Mouse (Mus musculus): ENCODE data around the gene Cpsf2.
"Not testable (repeated sequence)": the region's sequence is repeated elsewhere in the genome, so short reads cannot be mapped to it uniquely, and the experiment has no call there.

The Cpsf2 gene

DNA sequence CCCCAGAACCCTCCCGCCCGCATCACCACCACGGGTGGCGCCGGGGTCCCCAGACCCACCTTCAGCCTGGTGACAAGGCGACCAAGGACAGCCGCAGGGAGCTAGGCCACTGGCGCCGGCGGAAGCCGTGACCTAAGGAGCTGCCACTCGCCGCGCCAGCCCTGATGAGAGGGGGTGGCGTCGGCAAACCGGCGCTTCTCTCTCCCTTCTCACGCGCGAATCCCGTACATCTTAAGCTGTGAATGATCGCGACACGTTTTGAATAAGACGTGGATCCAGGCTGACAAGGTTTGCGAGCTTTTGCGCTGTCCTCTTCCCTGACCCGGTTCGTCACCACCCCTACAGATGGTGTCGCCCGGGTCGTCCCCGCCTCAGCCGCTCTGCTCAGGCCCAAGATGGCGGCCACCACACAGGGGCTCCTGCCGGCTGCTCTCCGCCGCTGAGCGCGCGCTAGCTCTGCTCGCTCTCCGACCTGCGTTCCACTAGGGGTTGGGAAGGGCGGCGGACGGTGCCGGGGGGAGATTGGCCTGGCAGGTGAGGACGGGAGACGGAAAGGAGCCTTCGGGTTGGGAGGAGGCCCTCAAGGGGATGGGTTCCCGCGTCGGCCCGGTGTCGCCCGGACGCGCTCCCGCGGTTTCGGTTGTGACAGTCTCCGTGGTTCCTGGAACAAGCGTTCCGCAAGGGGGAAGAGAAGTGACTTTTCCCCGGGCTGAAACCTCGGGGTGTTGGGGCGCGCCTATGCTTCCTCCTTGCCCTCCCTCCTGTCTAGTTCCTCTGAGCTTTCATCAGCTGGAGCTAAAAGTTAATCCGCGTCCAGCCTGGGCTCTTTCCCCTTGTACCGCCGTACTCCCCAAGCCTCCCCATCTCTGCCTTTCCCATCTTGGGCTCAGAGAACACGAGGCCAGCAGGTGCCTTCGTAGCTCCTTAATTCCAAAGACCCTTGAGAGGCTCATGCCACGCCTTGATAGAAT, at the start of gene Cpsf2:
Gene Cpsf2, plus strand, starts transcription at position 388 of the 971 bp plus-strand sequence.
- DNase-seq (ENCODE audit: low spot score) = peak; percentile 72

DNA sequence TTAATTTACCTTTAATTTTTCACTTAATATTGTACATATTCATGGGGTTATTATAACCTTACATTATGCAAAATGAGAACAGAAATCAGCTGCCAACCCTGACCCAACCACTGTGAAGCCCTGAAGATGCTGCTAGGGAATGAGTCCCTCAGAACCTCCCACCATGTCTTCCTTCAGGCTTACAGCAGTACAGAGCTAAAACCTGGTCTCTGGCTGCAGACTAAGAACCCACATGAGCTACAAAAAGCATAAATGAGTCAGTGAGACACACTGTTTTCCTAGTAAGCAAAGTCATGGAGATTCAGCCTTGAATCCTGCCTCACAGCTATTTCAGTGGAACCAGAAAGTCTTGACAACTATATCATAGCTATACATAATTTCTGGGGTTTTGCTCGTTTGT, 47.4 kb upstream of the Cpsf2 start:
- DNase-seq (ENCODE audit: low spot score) = no peak

DNA sequence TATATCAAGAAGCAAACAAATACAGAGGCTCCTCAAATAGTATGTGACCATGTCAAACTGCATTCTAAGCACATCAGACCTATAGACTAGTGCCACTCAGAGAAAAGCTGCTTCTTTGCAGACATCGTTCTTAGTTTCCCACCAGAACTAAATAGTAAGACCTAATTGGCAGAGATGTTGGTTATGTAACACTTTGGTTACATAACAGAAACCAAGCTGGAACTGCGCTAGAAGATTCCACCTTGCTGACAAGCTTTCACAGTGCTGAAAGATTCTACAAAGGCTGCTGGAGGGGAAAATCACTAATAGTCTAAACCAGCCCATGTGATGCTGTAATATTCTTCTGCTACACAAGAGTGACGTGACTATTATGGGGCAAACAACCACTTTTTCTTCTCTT, 40.6 kb upstream of the Cpsf2 start:
- no peak for DNase-seq (ENCODE audit: low spot score)

DNA sequence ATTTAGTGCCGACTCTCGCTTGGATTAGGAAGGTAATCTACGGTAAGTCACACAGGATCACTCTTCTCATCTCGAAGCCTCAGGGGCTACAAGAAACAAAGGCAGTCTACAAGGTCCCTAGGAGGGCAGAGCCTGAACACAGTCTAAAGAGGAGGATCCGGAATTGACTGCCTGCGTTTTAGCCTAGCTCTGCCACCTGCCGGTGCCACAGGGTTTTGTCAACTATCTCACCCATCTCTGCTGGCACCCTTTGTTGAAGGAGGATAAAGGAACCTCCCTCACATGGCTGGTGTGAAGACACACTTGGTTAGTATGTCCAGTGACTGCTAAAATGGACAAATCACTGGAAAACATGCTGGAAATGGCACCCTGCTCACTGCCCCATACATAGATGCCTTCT, 38.2 kb upstream of the Cpsf2 start:
- DNase-seq (ENCODE audit: low spot score) = no peak

DNA sequence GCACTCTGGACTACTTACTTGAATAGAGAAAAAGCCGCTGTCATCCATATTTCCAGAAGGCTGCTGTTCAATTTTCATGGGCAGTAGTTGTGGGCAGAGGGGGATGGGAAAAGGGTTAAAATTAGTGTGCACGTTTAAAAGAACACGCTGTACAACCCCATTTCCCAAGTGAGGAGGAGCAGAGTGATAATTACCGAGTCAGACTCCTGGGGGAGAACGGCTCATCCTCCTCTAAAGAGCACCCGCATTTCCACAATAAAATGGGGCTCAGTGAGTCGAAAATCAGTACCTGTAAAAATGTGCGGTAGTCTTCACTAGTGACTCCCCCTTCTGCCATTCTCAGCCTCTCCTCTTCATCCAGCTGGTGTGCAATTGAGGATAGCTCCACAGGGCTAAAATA, 27.8 kb upstream of the Cpsf2 start:
- no peak for DNase-seq (ENCODE audit: low spot score)

DNA sequence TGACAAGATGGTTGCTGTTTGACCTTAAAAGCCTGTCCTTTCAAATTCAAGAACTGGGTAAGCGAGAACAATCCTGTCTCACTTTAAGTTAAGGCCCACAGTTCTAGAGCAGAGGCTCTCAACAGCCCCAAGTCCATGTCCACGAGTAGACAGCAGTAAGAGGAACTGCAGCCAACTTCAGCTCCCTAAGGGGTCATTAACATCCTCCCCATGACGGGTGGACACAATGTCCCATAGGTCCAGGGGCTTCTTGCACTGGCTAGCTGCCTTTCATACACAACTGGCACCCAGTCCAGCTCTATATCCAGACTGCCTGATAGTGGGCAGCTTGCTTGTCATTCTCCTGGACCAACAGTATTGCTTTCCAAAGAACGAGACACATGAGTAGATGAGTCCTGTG, 27.0 kb upstream of the Cpsf2 start:
- no peak for DNase-seq (ENCODE audit: low spot score)

DNA sequence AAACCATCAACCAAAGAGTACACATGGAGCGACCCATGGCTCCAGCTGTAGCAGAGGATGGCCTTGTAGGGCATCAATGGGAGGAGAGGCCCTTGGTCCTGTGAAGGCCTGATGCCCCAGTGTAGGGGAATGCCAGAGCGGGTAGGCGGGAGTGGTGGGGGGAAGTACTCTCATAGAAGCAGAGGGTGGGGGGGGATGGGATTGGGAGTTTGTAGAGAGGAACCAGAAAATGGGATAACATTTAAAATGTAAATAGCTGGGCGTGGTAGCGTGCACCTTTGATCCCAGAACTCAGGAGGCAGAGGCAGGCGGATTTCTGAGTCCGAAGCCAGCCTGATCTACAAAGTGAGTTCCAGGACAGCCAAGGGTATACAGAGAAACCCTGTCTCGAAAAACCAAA, 20.0 kb upstream of the Cpsf2 start:
- DNase-seq (ENCODE audit: low spot score) = not testable (repeated sequence)

DNA sequence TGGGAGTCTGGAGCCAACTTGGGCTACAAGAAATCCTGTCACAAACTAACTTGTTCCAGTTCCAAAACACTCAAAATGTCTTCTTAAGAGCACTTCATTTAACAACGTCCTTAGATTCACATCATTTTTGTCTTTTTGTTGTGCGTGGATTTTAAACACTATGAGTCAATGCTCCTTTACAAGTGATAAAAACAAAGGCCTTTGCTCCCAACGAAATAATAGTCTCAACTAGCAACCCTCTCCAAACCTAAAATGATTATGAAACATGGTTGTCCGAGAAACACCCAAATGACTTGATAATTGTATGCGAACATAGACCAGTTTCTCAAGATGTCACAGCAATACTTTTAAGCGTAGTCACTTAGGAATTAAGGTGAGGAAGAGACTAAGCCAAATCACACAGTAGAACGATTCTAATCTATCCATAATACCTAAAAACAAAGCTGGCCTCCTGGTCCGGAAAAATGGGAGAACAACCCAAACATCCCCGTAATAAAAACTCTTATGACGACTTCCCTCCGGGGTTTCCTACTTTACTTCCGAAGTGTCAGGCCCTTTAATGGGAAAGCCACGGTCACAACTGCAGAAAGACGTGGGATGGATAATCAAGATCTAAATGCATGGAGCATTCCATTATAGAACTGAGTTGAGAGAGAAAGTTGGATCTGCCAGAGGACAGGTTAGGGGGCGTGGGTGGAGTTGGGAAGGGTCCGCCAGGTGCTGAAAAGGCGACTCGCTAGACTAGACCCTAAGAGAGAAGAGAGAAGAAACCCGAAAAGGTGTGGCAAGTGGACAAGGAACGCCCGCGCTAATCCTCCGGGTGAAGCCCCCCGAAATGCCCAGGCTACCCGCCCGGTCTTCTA, 18.5 kb upstream of the Cpsf2 start:
- peak; percentile 10 for DNase-seq (ENCODE audit: low spot score)

DNA sequence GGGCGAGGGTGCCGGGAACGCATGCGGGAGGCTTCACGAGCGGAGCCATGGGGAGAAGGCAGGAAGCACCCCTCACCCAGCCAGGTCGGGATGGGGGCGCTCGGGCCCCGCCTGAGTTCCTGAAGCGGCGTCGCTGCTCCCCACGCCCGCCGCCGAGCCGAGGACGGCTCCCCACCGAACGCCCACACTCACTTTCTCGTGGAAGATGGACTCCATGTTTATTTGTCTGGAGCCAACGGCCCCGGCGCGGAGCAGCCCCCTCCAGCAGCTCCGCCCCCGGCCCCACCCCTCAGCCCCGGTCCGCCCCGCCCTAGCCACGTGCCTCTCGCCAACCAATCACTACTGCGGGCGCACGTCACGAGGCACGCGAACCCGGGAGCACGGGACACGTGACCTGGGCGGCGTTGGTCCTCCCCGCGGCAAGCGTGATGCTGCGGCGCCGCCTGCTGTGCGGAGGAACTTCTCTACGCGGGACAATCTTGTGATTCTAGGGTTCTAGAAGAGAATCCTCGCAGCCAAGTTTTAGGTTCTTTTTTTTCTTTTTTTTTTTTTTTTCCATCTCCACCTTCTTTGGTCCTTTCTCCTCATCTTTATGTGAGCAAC, 17.7 kb upstream of the Cpsf2 start, which contains the start of gene Atxn3:
Gene Atxn3, minus strand, starts transcription at position 305 of the 603 bp plus-strand sequence.
- DNase-seq (ENCODE audit: low spot score) = peak; percentile 94

DNA sequence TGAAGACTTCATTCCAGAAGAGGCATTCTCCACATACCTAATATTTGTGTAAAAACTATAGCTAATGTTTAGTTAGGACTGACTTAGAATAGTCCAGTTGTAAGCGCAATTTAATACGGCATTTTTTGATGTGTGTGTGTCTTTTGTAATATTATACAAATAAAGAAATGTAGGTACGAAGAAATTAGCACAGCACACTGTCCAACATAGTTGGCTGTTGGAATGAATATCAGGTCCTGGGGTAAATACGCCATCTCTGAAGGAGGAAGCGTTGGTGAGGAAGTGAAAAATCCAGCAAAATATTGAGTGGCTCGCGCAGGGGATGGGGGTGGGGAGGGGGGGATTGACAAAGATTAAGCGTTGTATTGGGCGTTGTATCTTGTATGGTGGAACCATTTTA, 17.2 kb upstream of the Cpsf2 start:
- no peak for DNase-seq (ENCODE audit: low spot score)

DNA sequence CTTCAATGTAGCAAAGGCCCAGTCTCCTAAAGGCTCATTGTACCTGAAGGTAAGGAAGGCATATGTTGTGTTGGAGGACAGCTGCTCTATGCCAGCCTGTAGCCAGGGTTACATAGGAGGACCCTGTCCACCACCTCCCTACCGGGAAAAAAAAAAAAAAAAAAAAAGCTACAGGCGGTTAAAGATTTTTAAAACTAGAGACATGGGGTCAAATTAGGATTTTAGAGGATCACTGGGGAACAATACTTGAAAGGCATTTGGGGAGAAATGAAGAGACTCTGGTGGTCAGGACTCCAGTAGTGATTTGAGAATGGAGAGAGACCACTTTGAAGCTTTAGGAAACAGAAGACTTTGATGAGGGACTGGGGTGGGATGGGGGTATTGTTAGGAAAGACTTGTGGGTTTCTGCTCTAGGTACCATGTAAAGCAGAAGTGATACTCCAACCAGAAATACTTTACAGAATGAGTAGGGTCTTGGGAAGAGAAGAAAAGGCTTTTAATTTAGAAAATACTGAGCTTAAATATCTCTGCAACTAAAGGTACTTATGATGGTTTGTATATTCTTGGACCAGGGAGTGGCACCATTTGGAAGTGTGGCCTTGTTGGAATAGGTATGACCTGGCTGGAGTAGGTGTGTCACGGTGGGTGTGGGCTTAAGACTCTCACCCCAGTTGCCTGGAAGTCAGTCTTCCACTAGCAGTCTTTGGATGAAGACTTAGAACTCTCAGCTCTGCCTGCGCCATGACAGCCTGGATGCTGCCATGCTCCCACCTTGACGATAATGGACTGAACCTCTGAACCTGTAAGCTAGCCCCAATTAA, 16.6 kb upstream of the Cpsf2 start:
- DNase-seq (ENCODE audit: low spot score) = not testable (repeated sequence)

DNA sequence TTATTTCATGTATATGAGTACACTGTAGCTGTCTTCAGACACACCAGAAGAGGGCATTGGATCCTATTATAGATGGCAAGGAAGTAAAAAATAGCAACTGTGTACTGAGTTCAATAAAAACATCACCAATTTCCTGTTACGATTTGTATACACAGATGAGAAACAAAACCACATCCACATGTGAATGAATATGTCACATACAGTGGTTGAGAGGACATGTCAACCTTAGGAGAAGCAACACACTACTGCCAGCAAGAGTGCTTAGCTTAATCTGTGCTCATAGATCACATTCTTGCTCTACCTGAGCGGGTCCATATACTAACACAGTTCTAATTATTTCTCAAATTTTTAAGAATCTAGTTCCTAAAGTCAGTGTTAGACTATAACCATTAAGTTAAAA, 4.5 kb upstream of the Cpsf2 start:
- no peak for DNase-seq (ENCODE audit: low spot score)

DNA sequence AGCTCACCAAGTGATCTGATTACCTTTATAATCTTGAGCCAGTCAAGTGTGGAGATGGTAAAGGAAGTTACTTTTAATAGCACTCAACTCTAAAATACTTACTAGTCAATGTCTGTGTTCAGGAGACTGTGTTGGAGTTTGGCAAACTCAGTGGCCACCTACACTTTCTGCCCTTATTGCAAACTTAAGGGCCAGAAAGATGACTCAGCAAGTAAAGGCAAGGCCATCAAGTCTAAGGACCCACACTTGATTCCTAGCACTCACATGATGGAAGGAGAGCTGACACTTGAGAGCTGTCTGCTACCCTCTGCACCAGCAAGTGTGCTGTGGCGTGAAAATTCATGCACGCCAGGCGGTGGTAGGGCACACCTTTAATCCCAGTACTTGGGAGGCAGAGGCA, 3.6 kb upstream of the Cpsf2 start:
- DNase-seq (ENCODE audit: low spot score) = no peak

DNA sequence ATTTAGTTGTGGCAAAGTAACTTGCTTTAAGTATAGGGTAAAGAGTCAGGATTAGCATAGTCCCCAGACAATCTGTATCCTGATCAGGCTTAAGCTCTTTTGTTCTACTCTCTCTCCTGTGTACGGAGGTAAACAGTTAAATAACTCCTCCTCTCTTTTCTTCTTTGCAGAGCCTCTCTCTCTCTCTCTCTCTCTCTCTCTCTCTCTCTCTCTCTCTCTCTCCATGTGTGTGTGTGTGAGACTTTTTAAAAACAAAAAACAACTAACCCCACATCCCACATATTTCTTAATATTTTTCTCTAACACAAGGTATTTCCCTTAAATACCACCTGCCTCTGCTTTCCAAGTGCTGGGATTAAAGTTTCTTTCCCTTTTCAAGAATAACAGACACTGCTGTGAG, 1.2 kb upstream of the Cpsf2 start:
- no peak for DNase-seq (ENCODE audit: low spot score)

DNA sequence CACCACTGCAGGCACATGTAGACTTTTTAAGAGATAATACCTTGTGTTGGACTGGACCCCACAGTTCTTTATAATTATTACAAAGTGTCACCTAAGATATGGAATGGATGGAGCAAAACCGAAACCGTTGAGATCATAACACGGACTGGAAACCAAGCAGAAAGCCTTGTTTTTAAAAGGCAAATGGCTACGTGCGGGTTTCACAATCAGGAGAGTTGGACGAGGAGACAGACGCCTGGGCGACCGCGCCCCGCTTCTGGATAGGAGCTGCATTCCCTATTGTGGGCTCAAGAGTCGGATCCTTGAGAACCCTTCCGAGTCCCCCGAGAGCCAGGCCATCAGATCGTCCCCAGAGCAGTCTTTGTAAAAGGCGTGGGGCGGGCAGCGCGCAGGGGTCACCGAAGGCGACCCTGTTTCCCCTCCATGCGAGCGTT, 604 bp upstream of the Cpsf2 start:
- DNase-seq (ENCODE audit: low spot score) = peak; percentile 43

DNA sequence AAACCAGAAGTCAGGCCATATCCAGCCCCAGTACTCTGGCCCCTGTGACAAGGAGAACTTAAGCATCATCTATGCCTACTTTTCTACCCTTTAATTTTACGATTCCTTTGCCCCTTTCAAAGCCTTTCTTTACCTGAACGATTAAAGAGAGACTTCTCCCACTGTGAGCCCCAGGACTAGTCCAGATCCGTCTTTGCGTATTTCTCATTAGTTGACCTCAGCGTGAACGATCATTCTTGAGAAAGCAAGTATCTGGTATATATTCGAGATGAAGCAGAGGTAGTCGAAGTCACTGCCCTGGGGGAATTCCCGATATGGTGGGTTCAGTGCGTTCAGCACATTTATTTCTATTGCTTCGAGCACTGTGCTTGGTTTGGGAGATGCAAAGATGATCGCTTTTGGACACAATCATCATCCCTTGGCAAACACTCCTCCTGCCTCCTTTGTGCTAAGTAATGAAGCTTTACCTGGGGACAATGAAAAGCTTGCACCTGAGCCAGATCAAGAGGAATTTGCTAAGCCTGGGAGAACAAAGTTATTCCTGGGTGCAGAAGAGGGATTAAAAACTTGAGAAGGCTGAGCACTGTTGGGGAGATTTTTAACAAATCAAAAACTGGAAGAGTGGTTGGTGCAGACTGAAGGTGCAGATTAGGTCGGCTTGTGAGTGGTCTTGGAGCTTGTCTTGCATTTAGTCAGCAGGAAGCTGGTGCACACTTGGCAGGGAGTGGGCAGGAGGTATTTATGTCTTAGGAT, 1.0 kb downstream of the Cpsf2 start:
- no peak for DNase-seq (ENCODE audit: low spot score)

DNA sequence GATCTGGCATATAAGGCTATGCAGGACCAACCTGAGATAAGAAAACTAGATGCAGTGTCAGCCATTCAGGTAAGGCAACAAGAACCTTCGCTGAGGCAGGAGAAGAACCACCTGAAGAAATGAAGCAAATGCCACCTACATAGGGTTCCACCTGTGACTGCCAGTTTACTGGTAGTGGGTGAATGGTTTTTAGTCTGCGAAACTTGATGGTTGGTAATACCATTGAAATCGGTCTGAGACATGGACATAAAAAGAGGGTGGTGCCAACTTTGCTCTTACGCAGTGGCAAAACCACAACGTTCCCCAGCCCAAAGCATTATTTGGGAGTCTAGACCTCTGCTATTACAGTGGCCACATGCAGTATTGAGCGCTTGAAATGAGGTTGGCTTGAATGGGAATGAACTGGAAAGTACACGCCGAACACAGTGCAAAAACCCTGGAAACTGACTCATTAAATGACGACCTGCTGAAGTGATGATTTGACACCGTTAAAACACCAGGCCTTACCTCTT, 1.7 kb downstream of the Cpsf2 start:
- DNase-seq (ENCODE audit: low spot score) = no peak

DNA sequence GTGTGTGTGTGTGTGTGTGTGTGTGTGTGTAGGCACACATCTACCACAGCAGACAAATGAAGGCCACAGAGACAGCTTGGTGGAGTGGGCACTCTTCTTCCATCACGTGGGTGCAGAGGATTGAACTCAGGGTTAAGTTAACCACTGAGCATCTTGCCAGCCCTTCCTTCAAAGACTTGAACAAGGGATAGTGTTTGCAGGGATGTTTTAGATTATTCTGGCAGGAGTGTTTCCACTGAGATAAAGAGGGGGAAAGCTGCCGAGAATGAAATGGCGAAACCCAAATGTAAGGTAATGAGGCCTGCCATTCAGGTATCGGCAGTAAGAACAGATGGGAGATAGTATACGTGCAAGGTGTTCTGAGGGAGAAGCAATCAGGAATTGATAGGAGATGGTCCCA, 2.4 kb downstream of the Cpsf2 start:
- DNase-seq (ENCODE audit: low spot score) = no peak

DNA sequence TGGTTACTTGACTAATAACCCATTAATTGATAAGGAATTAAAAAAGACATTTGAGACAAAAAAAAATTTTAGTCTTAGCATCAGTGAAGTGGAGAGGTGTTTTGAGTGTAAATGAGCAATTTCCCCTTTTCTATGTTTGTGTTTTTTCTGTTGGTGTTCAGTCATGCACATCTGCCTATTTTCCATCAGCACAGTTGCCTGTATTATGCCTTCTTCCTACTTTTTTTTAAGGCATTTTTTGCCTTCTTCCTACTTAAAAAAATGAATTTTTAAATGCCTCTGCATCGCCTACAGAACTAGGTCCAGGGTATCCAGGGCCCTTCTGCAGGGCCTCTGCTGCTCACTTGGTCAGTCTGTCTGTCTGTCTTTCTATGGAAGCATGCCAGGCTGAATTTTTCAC, 2.8 kb downstream of the Cpsf2 start:
- DNase-seq (ENCODE audit: low spot score) = no peak

DNA sequence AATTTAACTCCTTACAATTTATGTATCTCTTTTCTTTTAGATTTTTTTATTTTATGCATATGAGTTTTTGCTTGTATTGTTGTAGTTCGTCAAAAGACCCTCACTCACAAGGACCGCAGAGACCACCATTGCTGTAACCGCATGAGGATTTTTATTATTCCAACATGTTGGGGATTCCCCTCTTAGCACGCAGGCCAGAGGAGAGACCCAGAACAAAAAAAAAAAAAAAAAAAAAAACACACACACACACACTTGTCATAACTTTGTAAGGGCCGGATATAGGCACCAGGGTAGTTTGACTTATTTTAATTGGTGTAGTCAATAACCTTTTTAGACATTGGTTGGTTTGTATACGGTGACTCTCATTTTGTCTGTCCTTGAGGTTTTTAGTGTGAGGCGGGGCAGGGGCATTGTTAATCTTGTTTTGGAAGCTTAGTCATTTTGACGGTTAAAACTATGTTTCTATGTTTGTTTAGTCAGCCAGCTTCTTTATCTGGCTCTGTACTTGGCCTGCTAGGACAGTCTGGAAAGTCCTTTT, 3.5 kb downstream of the Cpsf2 start:
- no peak for DNase-seq (ENCODE audit: low spot score)
